Mouse (Mus musculus) retina, postnatal 7 days (tissue): ENCODE data around the gene Ackr3.
A peak's percentile ranks its signal among the peaks of the same experiment; 100 is the strongest.

Experiments
- DNase-seq: peaks from one replicate; pipeline ENCODE4 v3.0.0-alpha.2; 2012; ENCODE audit warnings: low read depth, low spot score

Ackr3 gene

DNA sequence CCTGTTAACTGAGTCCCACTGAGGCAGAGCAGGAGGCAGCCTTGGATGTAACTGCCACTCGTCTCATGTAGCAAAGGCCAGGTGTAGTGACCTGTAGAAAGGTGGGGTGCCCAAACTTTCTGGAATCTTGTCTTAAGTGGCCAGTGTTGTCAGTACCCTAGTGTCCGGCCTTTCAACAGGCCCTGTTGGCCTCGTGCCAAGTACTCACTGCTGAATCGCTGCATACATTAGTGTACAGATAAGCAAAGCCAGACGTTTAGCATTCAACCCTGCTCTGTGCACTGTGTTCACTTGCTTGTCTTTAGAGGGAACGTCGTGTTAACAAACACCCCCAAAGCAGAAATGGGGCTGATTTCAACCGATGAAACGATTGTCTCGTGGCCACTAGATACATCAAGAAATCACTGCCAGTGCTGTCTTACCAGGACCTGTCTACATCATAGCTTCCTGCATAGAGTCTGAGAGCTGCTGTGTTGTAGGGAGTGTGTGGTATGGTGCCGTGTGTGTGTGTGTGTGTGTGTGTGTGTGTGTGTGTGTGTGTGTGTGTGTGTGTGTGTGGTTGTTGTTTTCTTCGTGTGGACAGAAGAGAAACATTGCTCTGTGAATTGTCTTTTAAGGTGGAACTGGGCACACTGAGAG, 24.0 kb downstream of the Ackr3 start:
- DNase-seq: peak; percentile 29

DNA sequence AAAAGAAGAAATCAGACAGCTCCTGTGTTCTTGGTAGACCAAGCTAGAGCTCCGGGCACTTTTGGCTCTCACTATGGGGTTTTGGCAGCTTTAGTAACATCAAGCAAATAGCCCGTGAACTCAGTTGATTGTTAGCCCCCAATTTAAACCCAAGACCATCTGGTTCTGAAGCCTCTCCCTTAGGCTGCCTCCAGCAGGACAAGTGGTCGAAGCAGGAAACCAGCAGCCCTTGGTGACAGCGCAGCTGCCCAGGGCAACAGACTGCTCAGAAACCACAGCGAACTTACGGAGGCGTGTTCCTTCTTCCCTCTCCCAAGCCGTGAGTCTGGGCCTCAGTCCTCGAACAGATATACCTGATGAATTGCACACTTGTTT, 24.5 kb downstream of the Ackr3 start:
- DNase-seq: no peak

DNA sequence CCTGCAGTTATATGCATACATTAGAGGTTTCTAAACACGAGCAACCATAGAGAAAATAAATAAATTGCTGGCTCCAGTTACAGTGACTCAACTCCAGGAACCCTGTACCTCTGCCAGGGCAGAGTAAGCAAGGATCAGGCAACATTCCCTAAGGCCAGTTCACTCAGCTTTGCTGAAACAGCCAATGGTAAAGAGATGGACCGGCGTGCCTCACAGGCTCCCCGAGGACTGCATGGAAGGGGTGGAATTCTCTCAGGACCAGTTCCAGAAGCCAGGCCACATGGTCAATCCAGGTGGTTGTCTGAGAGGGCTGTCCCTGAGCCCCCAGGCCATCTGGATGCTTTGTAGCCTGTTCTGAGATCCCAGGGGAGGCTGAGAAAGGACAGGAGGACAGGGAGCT, 26.8 kb downstream of the Ackr3 start:
- DNase-seq: no peak

DNA sequence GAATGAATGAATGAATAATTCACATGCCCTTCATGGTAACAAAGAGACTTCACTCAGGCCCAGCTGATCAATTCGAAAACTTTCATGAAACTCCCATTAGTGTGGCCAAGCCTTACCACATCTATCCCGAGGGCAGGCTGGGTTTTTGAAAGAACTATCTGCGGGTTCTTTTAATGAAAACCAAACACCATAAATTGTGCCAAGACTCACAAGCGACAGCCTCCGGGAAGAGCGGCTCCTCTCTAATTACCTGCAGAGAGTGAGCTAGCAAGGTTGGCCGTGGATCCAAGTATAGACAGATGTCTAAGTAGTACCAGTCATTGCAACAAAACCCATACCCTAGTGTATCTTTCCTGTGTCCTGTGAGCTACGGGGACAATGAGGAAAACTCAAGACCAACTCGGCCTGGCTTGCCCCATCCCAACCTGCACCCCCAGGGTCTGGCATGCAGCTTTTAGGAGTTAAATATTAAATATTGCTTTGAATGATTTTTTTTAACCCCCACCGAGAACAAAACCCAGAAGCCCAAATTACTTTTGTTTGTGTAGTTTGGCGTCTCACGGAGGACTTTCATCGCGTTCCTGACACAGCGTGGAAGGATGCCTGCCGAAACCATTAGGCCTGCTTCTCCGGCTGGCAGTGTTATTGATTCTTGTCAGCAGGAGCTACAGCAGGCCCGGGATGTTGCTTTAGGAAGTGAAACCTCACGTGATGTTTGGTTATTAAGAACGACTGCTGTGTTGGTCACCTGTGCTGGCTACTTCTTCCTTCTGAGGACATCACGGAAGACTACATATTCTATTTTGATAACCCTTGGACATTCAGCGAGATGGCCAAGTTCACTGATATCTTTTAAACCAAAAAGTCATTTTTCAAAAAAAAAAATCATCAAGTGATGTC, 28.1 kb downstream of the Ackr3 start:
- no peak for DNase-seq

DNA sequence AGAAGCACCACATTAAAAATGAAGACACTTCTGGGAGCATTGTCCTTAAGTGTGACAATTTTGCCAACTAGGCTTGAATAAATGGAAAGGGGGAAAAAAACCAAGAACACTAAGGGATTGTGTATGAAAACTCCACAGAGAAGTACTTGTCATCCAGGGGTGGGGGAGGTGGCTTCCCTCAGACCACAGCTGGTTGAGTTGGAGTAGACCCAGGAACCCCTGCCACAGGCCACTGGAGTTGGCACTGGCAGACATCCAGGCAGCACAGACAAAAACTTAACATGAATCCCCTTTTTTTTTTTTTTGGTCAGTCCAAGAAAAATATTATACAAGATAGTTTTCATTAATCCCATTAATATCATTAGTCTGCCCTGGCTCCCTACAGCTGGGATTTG, 28.7 kb downstream of the Ackr3 start:
- no peak for DNase-seq

DNA sequence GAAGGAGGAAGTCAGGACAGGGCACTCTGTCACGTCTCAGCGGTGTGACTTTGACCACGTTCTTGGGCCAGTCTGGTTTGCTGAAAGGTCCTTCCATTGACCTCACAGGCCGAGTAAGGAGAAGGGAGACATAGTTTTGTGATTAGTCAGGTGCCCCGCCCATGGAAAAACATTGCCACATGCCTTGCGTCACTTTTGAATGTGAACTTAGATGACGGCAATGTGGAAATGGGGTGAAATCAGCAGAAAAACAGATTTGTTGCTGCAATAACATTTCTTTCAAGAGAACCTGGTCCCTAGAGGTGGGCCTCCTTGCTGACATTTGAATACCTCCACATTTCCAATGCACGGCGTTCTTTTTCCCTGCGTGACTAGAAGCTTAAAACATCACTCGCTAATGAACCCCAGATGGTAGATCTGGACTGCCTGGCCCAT, 30.9 kb downstream of the Ackr3 start:
- DNase-seq: no peak

DNA sequence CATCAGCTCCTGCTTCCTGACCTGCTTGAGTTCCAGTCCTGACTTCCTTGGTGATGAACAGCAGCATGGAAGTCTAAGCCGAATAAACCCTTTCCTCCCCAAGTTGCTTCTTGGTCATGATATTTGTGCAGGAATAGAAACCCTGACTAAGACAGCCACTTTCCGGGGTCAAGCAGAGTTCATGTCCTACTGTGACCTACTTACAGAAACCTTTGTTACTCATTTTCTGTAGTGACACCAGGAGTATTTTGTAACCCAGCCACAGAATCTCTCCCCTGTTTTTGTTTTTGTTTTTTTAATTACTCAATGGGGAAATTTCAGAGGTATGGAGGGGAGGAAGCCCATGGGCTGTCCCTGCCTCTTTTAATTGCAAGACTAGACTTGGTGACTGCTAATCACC, 32.9 kb downstream of the Ackr3 start:
- DNase-seq: no peak

GRCm38 (mm10) chr1:90238095-90238888, 34.5 kb downstream of the Ackr3 start:
- DNase-seq: no peak

DNA sequence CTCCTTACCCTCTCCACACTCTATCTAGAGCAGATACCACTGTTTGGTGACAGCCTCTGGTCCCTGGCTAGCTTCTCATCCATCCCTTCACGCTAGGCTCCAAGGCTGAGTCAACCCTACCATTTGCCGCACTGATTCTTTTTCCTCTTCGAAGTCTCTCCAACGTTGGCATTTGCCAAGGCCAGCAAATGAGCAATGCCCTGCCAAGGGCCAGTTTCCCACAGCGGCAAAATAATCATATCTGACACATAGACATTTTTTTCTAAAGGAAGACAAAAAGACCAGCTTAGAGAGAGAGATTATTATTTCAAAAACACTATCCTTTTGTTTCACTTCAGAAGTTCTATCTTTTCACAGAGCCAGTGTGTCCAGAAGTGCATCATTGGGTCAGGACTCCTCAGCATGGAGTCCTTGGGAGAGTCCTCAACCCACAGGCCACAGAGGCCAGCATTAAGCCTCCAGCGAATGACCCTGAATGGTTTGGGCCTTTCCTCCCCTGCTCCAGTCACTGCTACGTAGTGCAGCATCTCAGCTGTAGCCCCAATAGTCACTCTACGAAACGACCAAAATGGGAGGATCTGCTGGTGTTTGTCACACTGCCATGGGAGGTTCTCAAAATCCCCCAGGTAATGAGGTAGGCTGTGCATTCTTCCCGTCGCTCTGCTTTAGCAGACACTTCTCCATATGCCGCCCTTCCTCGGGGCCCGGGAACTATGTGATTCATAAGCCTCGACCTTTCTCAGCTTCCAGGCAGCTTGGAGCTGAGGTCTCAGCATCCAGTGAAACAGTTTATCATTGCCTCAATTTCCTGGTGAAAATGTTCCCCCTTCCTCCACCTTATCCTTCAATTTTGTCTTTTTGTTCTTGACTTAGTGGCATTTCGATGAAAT, 35.8 kb downstream of the Ackr3 start:
- no peak for DNase-seq

DNA sequence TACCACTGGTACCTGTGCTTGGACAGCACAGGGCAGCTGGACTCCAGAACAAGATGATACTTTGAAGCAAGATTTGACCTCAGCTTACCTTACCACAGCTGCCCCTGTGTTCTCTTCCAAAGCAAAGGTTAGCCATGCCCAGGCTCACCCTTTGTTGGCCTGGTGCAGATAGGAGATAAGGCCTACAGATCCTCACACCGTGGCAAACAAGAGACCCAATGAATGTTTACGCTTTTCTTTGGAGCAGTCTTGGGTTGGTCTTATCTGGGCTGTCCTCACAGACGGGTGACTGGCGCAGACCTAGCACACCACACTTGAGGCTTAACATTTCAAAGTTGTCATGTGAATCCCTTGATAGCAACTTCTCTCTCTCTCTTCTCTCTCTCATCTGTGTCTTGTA, 36.5 kb downstream of the Ackr3 start:
- DNase-seq: no peak

GRCm38 (mm10) chr1:90242444-90242989, 38.7 kb downstream of the Ackr3 start:
- DNase-seq: no peak

- DNase-seq: no peak
These were observed 40.8 kb downstream of the Ackr3 start for GRCm38 (mm10) chr1:90244537-90244936.

- DNase-seq: no peak
These were observed 41.8 kb downstream of the Ackr3 start for GRCm38 (mm10) chr1:90245533-90245932.

DNA sequence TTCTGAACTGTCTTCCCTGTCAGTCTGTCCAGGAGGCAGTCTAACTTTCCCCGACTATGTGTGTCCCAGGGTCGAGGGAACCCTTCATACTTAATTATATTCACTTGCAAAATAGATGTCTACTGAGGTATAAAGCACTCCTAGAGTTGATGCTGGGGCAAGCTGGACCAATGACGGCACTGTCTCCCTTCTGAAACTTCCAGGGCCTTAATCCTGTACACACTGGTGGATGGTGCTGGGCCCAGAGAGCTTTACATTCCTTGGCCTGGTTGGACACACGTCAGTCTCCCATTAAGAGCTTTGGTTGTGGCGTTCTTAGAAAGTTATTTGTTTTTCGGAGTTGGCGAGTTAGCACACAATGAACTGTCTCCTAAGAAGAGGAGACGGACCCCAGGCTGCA, 42.3 kb downstream of the Ackr3 start:
- no peak for DNase-seq

DNA sequence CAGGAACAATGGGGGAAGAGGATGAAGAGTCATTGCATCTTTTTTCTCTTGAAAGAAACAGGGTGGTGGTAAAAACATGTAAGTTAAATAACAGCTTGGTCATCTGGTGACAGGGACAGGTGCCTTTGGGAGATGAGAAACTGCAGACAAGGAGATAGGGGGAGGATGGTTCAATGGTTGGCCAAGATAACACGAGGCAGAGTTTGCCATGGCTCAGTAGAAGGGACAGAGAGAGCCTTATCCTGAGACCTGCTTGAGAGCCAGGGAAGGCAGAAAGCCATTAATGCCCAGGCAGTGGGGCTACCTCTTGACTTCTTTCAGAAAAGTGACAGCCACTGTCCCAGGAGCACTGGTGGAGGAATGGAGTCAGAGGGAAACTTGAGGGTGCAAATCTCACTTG, 43.0 kb downstream of the Ackr3 start:
- no peak for DNase-seq

GRCm38 (mm10) chr1:90247234-90247633, 43.5 kb downstream of the Ackr3 start:
- no peak for DNase-seq

GRCm38 (mm10) chr1:90247756-90248541, 44.2 kb downstream of the Ackr3 start:
- no peak for DNase-seq

DNA sequence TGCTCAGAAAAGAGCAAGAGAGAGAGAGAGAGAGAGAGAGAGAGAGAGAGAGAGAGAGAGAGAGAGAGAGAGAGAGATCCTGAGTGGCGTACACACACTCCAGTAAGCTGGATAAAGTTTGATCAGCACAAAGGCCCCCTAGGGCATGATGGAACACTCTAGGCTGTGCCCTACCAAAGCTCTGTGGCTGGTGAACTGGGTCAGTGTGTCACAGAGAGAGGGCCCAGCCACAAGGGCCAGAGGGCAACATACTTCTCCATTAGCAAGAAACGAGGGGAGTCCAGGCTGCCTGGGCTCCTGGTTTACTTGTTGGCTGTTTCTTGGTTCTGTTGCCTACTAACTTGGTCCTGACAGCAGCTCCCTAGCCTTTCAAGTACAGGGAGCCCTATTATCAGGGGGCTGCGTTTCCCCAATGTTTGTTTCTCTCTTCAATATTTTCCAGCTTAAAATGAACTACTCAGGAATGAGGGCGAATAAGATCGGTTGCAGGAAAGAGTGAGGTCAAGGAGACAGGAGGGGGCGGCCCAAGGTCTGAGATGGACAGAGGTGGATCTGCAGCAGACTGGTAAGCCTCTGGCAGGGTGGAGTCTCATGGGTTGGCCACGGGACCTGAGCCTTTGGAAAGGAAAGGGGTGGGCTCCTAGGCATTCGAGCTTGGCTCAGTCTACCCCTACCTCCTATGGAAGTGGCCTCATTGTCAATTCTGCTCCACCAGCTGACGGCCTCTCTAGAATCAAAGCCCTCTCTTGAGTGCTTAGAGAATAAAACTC, 45.4 kb downstream of the Ackr3 start:
- DNase-seq: no peak

- no peak for DNase-seq
These were observed 46.6 kb downstream of the Ackr3 start for GRCm38 (mm10) chr1:90250419-90250818.
